Mouse (Mus musculus) heart, embryonic 14.5 days (tissue): Measurements from ENCODE around the gene Slu7. TPM values are rescaled to one million over a fixed set of nuclear protein-coding genes. Genes with fewer than 3 reads are reported as not detected.

Experiments used
- ATAC-seq: fragments of 200-750 bp; cut with Nextera tagmentation; 2 replicates; pipeline ENCODE4 v1.8.0; 2017; ENCODE audit warnings: low read depth, moderate TSS enrichment; ENCODE audit not compliant: insufficient number of reproducible peaks, insufficient read depth, low FRiP score
- H3K27ac ChIP-seq, 2 experiments: fragments of 200-500 bp in 1 of 2; fragments of 300-500 bp in 1 of 2; sonication (generic) in 1 of 2; replicated peaks in 1 of 2; 2 replicates each; pipeline ENCODE4 v1.5.1; 2012 to 2014; ENCODE audit warnings: low read depth in 2 of 2, low read length in 2 of 2, control low read depth in 1 of 2, mild to moderate bottlenecking in 1 of 2, mixed read lengths in 1 of 2; ENCODE audit not compliant: control insufficient read depth in 1 of 2, insufficient read depth in 1 of 2
- H3K27me3 ChIP-seq: fragments of 300-500 bp; sonication (generic); 2 replicates; pipeline ENCODE4 v1.6.1; 2014; ENCODE audit warnings: mild to moderate bottlenecking, low read length, control low read depth; ENCODE audit not compliant: control insufficient read depth, insufficient read depth
- H3K36me3 ChIP-seq: fragments of 300-500 bp; sonication (generic); 2 replicates; pipeline ENCODE4 v1.6.1; 2014; ENCODE audit warnings: mild to moderate bottlenecking, control low read depth, low read length, mixed read lengths; ENCODE audit not compliant: control insufficient read depth, insufficient read depth
- H3K4me1 ChIP-seq, 2 experiments: fragments of 200-500 bp in 1 of 2; fragments of 300-500 bp in 1 of 2; sonication (generic) in 1 of 2; 2 replicates each; pipeline ENCODE4 v1.6.1; 2012 to 2014; ENCODE audit warnings: low read length in 2 of 2, control low read depth in 1 of 2, mixed read lengths in 1 of 2; ENCODE audit not compliant: control insufficient read depth in 2 of 2, insufficient read depth in 2 of 2
- H3K4me2 ChIP-seq: fragments of 300-500 bp; sonication (generic); 2 replicates; pipeline ENCODE4 v1.6.1; 2014; ENCODE audit warnings: mild to moderate bottlenecking, low read length
- H3K4me3 ChIP-seq, 2 experiments: fragments of 200-500 bp in 1 of 2; fragments of 300-500 bp in 1 of 2; sonication (generic) in 1 of 2; 2 replicates each; pipeline ENCODE4 v1.5.1; 2012 to 2014; ENCODE audit warnings: low read length in 2 of 2, mild to moderate bottlenecking in 2 of 2, control low read depth in 1 of 2, low read depth in 1 of 2, moderate library complexity in 1 of 2; ENCODE audit not compliant: control insufficient read depth in 1 of 2, insufficient read depth in 1 of 2
- H3K9ac ChIP-seq: fragments of 300-500 bp; sonication (generic); 2 replicates; pipeline ENCODE4 v1.6.1; 2014; ENCODE audit warnings: mild to moderate bottlenecking, low read length
- H3K9me3 ChIP-seq: fragments of 300-500 bp; sonication (generic); 2 replicates; pipeline ENCODE4 v1.6.1; 2016; ENCODE audit warnings: low read length, control low read depth; ENCODE audit not compliant: control insufficient read depth
- WGBS: fragments of 180-500 bp; shearing (Covaris S2); extraction: QIAGEN DNeasy Blood & Tissue Kit; methylation state at CpG from one replicate; pipeline ENCODE4 v1.1.7; 2014; 5-methylcytosine and 5-hydroxymethylcytosine counted together
- polyA plus RNA-seq: library from polyadenylated mRNA; unstranded; fragments of >200 nt; fragmentation: Nextera tagmentation; extraction: Ambion mirVana; gene quantifications from 2 replicates; pipeline ENCODE4 v1.2.1, GENCODE M21; 2014

Slu7 gene
- polyA plus RNA-seq, 1 experiment from 2014 or later = 37.0 TPM

DNA sequence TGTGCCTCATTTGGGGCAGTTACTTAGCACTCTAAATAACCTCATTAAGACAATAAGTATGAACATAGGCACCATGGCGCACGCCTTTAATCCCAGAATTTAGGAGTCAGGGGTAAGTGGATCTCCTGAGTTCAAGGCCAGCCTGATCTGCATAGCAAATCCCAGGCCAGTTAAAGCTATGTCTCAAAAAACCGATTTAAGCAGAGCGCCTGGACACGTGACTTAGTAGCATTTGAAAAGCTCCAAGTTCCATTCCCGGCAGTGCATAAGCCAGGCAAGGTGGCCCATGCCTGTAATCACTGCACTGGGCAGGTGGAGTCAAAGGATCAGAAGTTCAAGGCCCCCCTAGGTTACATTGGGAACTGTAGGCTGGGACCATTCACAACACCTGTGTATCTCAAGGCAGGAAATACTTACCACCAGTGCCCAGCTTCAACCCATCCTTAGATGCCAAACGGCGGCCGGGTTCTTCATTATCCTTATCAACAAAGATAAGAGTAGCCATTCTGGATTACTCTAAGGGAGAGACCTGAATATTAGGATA lies 8.3 kb upstream of the Slu7 start:
- no peak for ATAC-seq
- peak overlapping the region; percentile 81 for H3K9ac ChIP-seq

DNA sequence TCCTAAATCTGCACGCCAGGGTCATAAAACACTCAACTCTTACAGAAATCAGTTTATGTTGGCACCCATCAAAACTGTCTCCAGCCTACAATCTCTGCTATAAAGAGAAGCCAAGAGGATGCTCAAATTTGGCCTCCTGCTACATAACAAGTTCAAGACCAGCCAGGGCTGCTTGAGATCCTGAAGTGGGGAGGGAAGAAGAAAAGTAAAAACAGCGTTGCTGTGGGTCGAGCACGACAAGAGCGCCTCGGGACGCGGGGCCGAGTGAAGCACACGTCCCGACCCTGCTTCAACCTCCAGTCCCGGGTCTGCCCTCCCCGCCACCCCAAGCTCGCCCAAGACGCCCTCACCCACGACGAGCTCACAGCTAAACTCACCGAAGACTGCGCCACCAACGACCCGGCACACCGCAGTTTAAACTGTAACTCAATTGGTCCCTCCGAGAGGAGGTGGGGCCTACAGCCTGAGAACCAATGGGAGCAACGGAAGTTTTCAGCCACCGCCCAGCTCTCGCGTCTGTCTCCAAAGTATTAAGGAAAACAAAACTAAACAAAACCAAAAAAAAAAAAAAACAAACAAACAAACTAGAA lies 7.6 kb upstream of the Slu7 start, which contains the start of gene Pttg1:
Gene Pttg1 (minus strand): TSS at position 428 of the 590 bp plus-strand sequence.
- no peaks in the 10 kb centered on the region for H3K27me3 ChIP-seq
- ATAC-seq = peak; percentile 89
- WGBS = 3% methylated on average over 27 of the region's 27 CpGs
- peaks cover 2 to 7% of the 10 kb centered on the region in 2 experiments for H3K4me1 ChIP-seq
- no peaks in the 10 kb centered on the region for H3K9me3 ChIP-seq
- peaks cover 29% of the 10 kb centered on the region for H3K36me3 ChIP-seq
- H3K9ac ChIP-seq = peak within 1 kb of the TSS; percentile 81
- peak within 1 kb of the TSS; percentile 70 for H3K4me2 ChIP-seq
- peak within 1 kb of the TSS; percentile 79 to 90 for H3K27ac ChIP-seq
- peak within 1 kb of the TSS; percentile 66 to 83 for H3K4me3 ChIP-seq

More for the DNA sequence above, 8.3 kb upstream of the Slu7 start:
- H3K27ac ChIP-seq = no peak overlapping the region
- peak overlapping the region in 1 of 2 experiments; percentile 66; a peak in 2 of 4 replicates for H3K4me3 ChIP-seq
- H3K9me3 ChIP-seq = no peaks in the 10 kb centered on the region
- H3K27me3 ChIP-seq = no peaks in the 10 kb centered on the region
- 62% methylated on average over 9 of the region's 9 CpGs for WGBS
- H3K36me3 ChIP-seq = peaks cover 36% of the 10 kb centered on the region
- peak overlapping the region; percentile 70 for H3K4me2 ChIP-seq
- peaks cover 2 to 7% of the 10 kb centered on the region in 2 experiments for H3K4me1 ChIP-seq

DNA sequence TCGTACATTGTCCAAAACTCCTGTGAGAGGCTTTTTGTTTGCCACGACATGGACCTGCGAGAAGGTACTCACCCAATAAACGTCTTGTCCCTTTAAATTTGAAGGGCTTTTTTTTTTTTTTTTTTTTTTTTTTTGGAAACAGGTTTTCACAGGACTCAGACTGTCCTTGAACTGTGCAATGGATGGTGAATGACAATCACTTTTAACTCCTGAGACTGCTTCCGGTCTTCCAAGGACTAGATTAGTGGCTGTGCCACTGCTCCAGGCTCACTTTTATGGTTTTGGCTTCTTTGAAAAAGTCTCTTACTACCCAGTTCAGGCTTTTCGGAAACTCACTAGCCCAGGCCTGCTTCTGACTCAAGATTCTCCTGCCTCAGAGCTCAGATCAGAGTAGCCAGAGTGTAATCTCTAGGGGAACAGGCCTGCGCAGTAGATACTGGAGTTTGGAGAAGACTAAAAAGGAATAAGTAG lies 7.1 kb upstream of the Slu7 start:
- no peaks in the 10 kb centered on the region for H3K27me3 ChIP-seq
- peaks cover 2 to 7% of the 10 kb centered on the region in 2 experiments for H3K4me1 ChIP-seq
- peak overlapping the region; percentile 66 to 83 for H3K4me3 ChIP-seq
- peak; percentile 38; the same call in 1 of the 2 replicates for ATAC-seq
- H3K9me3 ChIP-seq = no peaks in the 10 kb centered on the region
- WGBS = 12% methylated on average over 7 of the region's 7 CpGs
- H3K4me2 ChIP-seq = peak overlapping the region; percentile 70
- peak overlapping the region; percentile 81 for H3K9ac ChIP-seq
- H3K36me3 ChIP-seq = peaks cover 26% of the 10 kb centered on the region
- H3K27ac ChIP-seq = peak overlapping the region; percentile 79 to 90

DNA sequence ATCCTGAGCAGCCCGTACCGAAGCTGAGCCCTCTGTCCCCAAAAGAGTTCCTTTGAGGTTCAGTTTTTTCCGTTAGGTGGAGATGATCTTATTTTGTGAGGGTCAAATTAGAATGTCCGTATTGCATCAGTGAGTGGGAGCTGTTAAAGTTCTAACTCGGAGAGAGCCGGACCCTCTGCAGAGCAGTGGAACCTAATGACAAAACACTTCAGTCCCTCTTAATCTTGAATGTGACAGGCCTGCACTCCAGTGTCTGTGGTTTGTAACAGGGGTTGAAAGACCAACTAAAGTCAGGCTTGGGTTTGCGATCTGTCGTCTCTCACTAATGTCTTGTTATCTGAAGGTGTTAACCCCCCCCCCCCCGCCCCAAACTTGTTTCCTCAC lies 472 bp downstream of the Slu7 start:
- peak overlapping the region; percentile 33 to 62; a peak in 1 of 4 replicates for H3K27ac ChIP-seq
- H3K27me3 ChIP-seq = no peaks in the 10 kb centered on the region
- no peak for ATAC-seq
- WGBS = 0% methylated on average over 9 of the region's 9 CpGs
- H3K4me2 ChIP-seq = peak overlapping the region; percentile 81
- peaks cover 19% of the 10 kb centered on the region for H3K36me3 ChIP-seq
- peaks cover 0 to 9% of the 10 kb centered on the region in 2 experiments; a peak in 2 of 4 replicates for H3K4me1 ChIP-seq
- H3K9ac ChIP-seq = peak overlapping the region; percentile 85
- H3K4me3 ChIP-seq = peak overlapping the region; percentile 84 to 92
- no peaks in the 10 kb centered on the region for H3K9me3 ChIP-seq

DNA sequence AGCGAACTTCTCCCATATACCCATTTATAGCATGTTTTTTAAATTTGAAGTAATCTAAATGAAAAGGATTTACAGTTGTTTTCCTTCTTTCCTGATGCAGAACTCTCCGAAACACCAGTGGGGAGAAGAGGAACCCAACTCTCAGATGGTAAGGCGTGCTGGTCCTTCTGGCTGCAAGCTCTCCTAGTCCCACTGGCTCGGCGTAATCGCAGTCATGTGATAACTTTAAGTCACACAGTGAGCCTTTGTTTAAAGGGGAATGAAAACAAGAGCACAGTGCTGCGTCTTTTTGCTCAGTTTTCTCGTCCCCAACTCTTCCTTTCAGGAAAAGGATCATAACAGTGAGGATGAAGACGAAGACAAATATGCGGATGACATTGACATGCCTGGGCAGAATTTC lies 7.6 kb downstream of the Slu7 start:
- Histone ChIP-seq H3K4me2 (no peak overlapping the region), H3K9ac (no peak overlapping the region), H3K9me3 (no peaks in the 10 kb centered on the region), H3K4me3 (no peak overlapping the region), H3K27ac (no peak overlapping the region), H3K27me3 (no peaks in the 10 kb centered on the region), H3K36me3 (peaks cover 90% of the 10 kb centered on the region), H3K4me1 (no peaks in the 10 kb centered on the region)
- 92% methylated on average over 10 of the region's 10 CpGs for WGBS
- no peak for ATAC-seq

DNA sequence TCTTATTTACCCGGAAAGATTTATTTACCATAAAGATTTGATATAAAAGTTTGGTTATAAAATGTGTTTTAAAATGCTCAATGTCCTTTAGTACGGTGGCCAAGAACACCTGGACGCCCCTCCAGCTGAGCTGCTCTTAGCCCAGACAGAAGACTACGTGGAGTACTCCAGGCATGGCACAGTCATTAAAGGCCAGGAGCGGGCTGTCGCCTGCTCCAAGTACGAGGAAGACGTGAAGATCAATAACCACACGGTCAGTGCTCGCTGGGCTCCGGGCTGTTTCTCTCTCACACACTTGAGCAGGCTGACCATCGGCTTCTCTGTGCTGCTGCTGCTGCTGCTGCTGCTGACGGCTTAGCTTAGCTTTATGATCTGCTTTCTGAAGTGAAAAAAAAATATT lies 9.6 kb downstream of the Slu7 start:
- WGBS = 94% methylated on average over 13 of the region's 13 CpGs
- Histone ChIP-seq H3K9me3 (no peaks in the 10 kb centered on the region), H3K4me1 (no peaks in the 10 kb centered on the region)

DNA sequence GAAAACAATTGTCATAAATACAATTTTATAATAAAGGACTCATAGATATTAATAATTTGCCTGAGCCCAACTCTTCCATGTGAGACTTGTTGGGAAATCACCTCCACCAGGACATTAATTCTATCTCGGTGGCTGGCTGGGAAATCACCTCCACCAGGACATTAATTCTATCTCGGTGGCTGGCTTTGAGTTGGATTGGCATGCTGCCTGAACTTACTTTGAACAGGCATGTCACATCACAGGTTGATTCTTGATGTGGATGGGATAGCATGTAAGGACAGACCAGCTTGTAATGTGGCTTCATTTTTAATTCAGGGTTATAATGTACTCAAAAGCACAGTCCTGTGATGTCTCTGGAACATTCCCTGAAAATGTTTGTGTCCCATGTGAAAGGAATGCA lies 16.4 kb downstream of the Slu7 start:
- H3K36me3 ChIP-seq = peaks cover 29% of the 10 kb centered on the region
- H3K9me3 ChIP-seq = no peaks in the 10 kb centered on the region
- no peaks in the 10 kb centered on the region for H3K4me1 ChIP-seq
- no peak for ATAC-seq
- H3K27me3 ChIP-seq = no peaks in the 10 kb centered on the region
- no peak overlapping the region for H3K4me3 ChIP-seq
- no peak overlapping the region for H3K27ac ChIP-seq
- H3K4me2 ChIP-seq = no peak overlapping the region
- WGBS = 72% methylated on average over 2 of the region's 2 CpGs
- H3K9ac ChIP-seq = no peak overlapping the region

More for the DNA sequence above, 9.6 kb downstream of the Slu7 start:
- Histone ChIP-seq H3K27me3 (no peaks in the 10 kb centered on the region), H3K27ac (no peak overlapping the region), H3K4me3 (no peak overlapping the region), H3K36me3 (peaks cover 97% of the 10 kb centered on the region), H3K4me2 (no peak overlapping the region), H3K9ac (no peak overlapping the region)
- ATAC-seq = no peak
